Mouse (Mus musculus) heart, embryonic 11.5 days (tissue): ENCODE results near the gene Fam76a. TPM values are rescaled to one million over a fixed set of nuclear protein-coding genes. Genes with fewer than 3 reads are reported as not detected.
"Not testable (repeated sequence)": the region's sequence is repeated elsewhere in the genome, so short reads cannot be mapped to it uniquely, and the experiment has no call there.

Source experiments
- ATAC-seq: fragments of 200-750 bp; cut with Nextera tagmentation; replicated peaks from 2 replicates; pipeline ENCODE4 v1.8.0; 2017; ENCODE audit warnings: moderate library complexity; ENCODE audit not compliant: insufficient number of reproducible peaks, low FRiP score, low TSS enrichment
- H3K27ac ChIP-seq: fragments of 300-500 bp; sonication (generic); 2 replicates; pipeline ENCODE4 v1.5.1; 2014; ENCODE audit warnings: mild to moderate bottlenecking, low read depth, low read length
- H3K27me3 ChIP-seq: fragments of 300-500 bp; sonication (generic); 2 replicates; pipeline ENCODE4 v1.6.1; 2014; ENCODE audit warnings: mild to moderate bottlenecking, low read length, mixed read lengths; ENCODE audit not compliant: control insufficient read depth, insufficient read depth
- H3K36me3 ChIP-seq: fragments of 300-500 bp; sonication (generic); 2 replicates; pipeline ENCODE4 v1.6.1; 2014; ENCODE audit warnings: mild to moderate bottlenecking, low read length, moderate library complexity, mixed read lengths; ENCODE audit not compliant: control insufficient read depth, insufficient read depth
- H3K4me1 ChIP-seq: fragments of 300-500 bp; sonication (generic); 2 replicates; pipeline ENCODE4 v1.6.1; 2014; ENCODE audit warnings: low read length; ENCODE audit not compliant: control insufficient read depth, insufficient read depth
- H3K4me2 ChIP-seq: fragments of 300-500 bp; sonication (generic); 2 replicates; pipeline ENCODE4 v1.6.1; 2014; ENCODE audit warnings: mild to moderate bottlenecking, moderate library complexity
- H3K4me3 ChIP-seq: fragments of 300-500 bp; sonication (generic); 2 replicates; pipeline ENCODE4 v1.5.1; 2014; ENCODE audit warnings: low read depth, low read length
- H3K9ac ChIP-seq: fragments of 300-500 bp; sonication (generic); 2 replicates; pipeline ENCODE4 v1.6.1; 2014; ENCODE audit warnings: mild to moderate bottlenecking, low read depth, low read length, moderate library complexity
- H3K9me3 ChIP-seq: fragments of 300-500 bp; sonication (generic); replicated peaks from 2 replicates; pipeline ENCODE4 v1.6.1; 2016; ENCODE audit warnings: low read length; ENCODE audit not compliant: control insufficient read depth
- WGBS: fragments of 180-500 bp; shearing (Covaris S2); extraction: QIAGEN DNeasy Blood & Tissue Kit; methylation state at CpG from one replicate; pipeline ENCODE4 v1.1.7; 2014; ENCODE audit not compliant: insufficient replicate concordance; 5-methylcytosine and 5-hydroxymethylcytosine counted together
- polyA plus RNA-seq: library from polyadenylated mRNA; unstranded; fragments of >200 nt; fragmentation: Nextera tagmentation; extraction: Ambion mirVana; gene quantifications from 2 replicates; pipeline ENCODE4 v1.2.1, GENCODE M21; 2014

The Fam76a gene
- polyA plus RNA-seq, 1 experiment from 2014 or later, result 31.2 TPM

DNA sequence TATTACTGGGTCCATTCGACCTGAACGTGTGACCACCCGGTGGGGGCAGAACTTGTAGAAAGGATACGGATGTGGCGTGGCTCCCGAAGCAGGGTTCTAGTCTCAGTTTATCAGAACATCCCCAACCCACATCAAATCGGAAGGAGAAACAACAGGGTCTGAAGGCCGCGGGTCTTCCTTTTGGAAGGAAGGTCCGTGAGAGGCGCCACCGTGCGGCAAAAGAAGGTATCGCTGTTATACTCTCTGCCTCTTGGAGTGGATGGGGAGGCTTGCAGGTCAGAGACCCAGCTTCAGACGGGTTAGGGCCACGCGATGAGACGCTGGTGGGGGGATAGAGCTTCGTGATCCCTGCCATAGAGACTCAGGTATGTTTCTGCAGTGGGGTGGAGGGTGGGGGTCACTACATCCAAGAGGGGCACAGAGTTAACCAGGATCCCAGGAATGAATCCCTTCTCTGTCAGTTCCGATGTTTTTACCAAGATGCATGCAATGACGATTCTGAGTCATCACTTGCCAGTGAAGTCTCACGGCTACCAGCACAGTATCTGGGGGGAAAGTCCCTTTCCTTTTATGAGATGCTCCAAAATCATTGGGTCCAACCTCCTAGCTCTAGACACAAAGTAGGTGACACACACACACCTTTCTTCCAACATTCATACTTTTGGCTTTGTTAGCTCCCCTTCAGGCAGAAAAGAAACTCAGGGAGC lies 17.2 kb upstream of the Fam76a start:
- Histone ChIP-seq H3K36me3 (no peaks in the 10 kb centered on the region), H3K9me3 (no peaks in the 10 kb centered on the region), H3K27me3 (0 out of 2 replicates have a peak, but pooled peaks cover 4% of the 10 kb centered on the region), H3K4me3 (no peak overlapping the region), H3K4me1 (peaks cover 1% of the 10 kb centered on the region; the same call in 1 of the 2 replicates), H3K9ac (no peak overlapping the region), H3K4me2 (no peak overlapping the region), H3K27ac (no peak overlapping the region)
- 23% methylated on average over 22 of the region's 22 CpGs for WGBS
- ATAC-seq, result no peak

DNA sequence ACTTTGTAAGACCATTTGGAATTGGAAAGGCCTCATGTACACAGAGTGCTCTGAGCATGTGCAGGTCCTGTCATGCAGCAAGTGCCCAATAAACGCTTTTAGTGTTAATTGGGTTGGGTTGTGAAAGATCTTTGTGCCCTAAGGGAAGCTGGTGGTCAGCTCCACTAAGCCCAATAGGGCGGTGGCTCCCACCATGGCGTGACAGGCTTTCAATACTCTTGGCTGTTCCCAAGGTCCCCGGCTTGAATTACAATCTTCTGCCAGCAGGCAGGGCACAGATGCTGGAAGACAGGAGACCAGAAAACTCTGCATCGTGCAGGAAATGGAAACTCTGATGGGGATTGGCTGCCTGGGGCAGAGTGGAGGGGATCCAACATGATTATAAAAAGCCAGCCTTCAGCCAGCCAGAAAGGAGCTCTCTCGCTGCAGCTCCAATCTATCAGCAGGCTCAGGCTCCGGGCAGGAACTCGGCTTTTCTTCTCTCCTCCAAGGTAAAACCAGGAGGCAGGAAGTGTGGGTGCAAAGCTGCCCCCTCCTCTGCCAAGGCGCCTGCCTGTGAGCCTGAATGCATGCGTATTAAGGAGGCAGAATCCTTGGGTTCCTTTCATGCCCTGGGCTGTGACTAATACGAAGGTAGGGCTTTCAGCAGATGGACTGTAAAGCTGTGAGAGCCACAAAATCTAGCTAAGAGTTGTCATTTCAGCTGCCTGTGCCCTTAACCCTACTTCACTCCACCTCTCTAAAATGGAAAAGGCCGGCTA lies 16.0 kb upstream of the Fam76a start:
- H3K36me3 ChIP-seq, result no peaks in the 10 kb centered on the region
- ATAC-seq, result no peak
- 0 out of 2 replicates have a peak, but pooled peaks cover 4% of the 10 kb centered on the region for H3K27me3 ChIP-seq
- no peaks in the 10 kb centered on the region for H3K9me3 ChIP-seq
- peak overlapping the region; percentile 79 for H3K27ac ChIP-seq
- H3K4me3 ChIP-seq, result no peak overlapping the region
- H3K4me1 ChIP-seq, result no peaks in the 10 kb centered on the region
- 49% methylated on average over 12 of the region's 12 CpGs for WGBS
- no peak overlapping the region for H3K9ac ChIP-seq
- H3K4me2 ChIP-seq, result peak overlapping the region; percentile 29; the same call in 1 of the 2 replicates

DNA sequence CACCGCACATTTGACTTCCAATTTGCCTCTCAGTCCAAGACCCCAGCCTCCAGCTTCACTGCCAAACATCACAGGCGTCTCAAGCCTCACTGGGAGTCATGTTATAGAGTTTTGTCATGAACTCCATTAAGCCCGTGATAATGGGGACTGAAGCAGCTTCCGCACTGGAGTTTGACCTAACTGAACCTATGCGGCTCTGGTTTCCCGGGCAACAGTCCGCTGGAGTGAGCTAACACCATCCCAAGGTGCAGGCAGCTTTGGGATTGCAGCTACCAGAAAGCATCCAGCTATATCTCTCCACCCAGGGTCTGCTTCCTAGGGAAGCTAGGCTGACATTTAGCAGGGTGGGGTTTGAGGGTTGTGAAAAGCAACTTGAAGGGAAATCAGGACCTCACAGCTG lies 12.3 kb upstream of the Fam76a start:
- peak overlapping the region; percentile 11; the same call in 1 of the 2 replicates for H3K4me2 ChIP-seq
- 29% methylated on average over 7 of the region's 7 CpGs for WGBS

DNA sequence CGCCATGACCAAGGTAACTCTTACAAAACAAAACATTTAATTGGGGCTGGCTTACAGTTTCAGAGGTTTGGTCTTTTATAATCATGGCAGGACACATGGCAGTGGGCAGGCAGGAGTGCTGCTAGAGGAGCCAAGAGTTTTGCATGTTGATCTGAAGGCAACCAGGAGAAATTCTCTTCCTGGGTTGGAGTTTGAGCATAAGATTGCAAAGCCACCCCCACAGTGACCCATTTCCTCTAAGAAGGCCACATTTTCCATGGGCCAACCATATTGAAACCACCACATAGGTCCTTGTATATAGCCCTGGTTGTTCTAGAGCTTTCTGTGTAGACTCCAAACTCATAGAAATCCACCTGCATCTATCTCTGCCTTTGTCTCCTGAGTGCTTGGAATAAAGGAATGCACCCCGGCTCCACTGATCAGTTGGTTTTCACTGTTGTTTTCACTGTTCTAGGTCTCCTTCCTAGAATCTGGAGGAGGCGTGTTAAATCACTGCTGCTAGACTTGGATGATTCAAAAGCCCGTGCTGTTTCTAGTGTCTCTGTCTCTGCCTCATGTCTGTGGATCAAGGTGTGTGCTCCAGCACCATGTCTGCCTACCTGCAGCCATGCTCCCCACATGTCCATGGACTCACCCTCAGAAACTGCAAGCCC lies 10.5 kb upstream of the Fam76a start:
- no peak for ATAC-seq
- H3K4me3 ChIP-seq, result no peak overlapping the region
- H3K4me1 ChIP-seq, result no peaks in the 10 kb centered on the region
- H3K9me3 ChIP-seq, result no peaks in the 10 kb centered on the region
- H3K27ac ChIP-seq, result no peak overlapping the region
- H3K36me3 ChIP-seq, result no peaks in the 10 kb centered on the region
- no peaks in the 10 kb centered on the region for H3K27me3 ChIP-seq
- H3K4me2 ChIP-seq, result no peak overlapping the region
- H3K9ac ChIP-seq, result no peak overlapping the region
- 76% methylated on average over 4 of the region's 4 CpGs for WGBS

More for the DNA sequence above, 12.3 kb upstream of the Fam76a start:
- Histone ChIP-seq H3K27ac (no peak overlapping the region), H3K4me3 (no peak overlapping the region), H3K27me3 (no peaks in the 10 kb centered on the region), H3K36me3 (no peaks in the 10 kb centered on the region), H3K9me3 (no peaks in the 10 kb centered on the region), H3K9ac (no peak overlapping the region), H3K4me1 (no peaks in the 10 kb centered on the region)
- no peak for ATAC-seq

DNA sequence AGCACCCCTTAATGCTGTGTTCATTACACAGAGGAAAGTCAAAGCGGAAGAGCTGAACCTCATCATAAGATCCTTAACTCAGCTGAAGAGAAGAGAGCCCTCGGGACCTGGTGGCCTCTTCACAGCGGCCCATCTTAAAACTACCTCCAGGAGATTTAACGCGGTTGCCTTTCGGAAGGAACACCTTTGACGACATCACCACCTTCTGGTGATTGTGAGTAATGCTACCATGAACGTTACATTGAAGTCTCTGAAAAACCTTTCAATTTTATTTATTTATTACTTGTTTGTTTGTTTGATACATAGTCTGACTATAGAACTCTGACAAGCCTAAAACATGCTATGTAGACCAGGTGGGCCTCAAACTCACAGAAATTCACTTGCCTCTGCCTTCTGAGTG lies 8.4 kb upstream of the Fam76a start:
- H3K4me2 ChIP-seq, result no peak overlapping the region
- H3K4me3 ChIP-seq, result no peak overlapping the region
- ATAC-seq, result no peak
- H3K27ac ChIP-seq, result no peak overlapping the region
- H3K36me3 ChIP-seq, result no peaks in the 10 kb centered on the region
- no peaks in the 10 kb centered on the region for H3K9me3 ChIP-seq
- H3K27me3 ChIP-seq, result no peaks in the 10 kb centered on the region
- no peaks in the 10 kb centered on the region for H3K4me1 ChIP-seq
- no peak overlapping the region for H3K9ac ChIP-seq
- WGBS, result 10% methylated on average over 8 of the region's 8 CpGs

DNA sequence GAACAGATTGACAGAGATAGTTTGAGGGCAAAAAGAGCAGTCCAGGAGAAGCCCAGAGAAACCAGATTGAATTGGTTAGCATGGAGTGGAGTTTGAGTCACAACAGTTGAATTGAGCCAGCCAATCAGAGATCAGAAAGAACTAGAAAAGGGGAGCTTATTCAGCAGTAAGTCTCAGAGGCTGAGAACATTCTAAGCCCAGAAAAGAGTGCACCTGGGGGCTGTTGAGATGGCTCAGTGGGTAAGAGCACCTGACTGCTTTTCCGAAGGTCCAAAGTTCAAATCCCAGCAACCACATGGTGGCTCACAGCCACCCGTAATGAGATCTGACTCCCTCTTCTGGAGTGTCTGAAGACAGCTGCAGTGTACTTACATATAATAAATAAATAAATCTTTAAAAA lies 4.2 kb upstream of the Fam76a start:
- H3K4me1 ChIP-seq, H3K4me3 ChIP-seq, H3K9ac ChIP-seq, H3K27ac ChIP-seq, ATAC-seq, H3K9me3 ChIP-seq, H3K4me2 ChIP-seq, H3K27me3 ChIP-seq, H3K36me3 ChIP-seq: not testable (repeated sequence)
- WGBS, result 70% methylated on average over 2 of the region's 2 CpGs

DNA sequence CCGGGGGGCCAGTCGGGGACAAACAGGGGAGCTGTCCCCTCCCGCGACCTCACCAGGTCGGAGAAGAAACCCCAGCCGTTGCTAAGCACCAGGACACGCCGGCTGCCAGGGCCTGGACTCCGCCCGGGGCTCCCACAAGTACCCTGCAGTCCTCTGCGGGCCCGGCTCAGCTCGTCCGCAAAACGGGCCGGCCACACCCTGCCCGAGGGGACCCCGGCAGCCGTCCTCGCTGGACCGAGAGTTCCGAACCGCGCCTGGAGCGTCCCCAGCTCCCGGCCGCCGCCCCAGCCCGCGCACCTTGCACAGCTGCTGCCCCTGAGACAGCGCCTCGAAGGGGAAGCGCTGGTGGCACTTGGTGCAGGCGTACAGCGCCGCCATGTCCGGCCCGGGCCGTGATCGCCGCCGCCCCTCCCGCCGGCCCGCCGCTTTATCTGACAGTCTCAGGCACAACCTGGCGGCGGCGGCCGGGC lies 262 bp downstream of the Fam76a start:
- 0% methylated on average over 39 of the region's 50 CpGs for WGBS
- Histone ChIP-seq H3K27me3 (no peaks in the 10 kb centered on the region), H3K9ac (peak overlapping the region; percentile 88), H3K27ac (peak overlapping the region; percentile 90), H3K4me1 (peaks cover 5% of the 10 kb centered on the region; the same call in 1 of the 2 replicates), H3K4me2 (peak overlapping the region; percentile 82), H3K9me3 (no peaks in the 10 kb centered on the region), H3K36me3 (peaks cover 6% of the 10 kb centered on the region), H3K4me3 (peak overlapping the region; percentile 98)
- peak; percentile 75 for ATAC-seq

DNA sequence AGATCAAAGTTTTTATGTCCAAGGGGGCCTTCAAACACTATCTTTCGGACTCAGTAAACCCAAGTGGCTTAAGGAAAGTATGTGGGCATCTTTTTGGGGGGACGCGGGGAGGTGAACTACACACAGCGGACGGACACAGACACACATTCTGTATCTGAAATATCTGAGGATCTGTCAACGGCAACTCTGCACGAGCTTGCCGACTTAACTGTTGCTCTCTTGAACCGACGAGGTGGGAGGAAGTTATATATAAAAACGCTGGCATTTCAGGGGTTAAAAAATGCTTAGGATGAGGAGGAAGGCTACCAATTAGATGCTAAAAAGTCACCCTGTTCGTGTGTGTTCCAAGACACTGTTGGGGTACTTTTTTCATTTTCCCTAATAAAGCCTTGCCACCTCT lies 870 bp downstream of the Fam76a start:
- no peaks in the 10 kb centered on the region for H3K27me3 ChIP-seq
- H3K9me3 ChIP-seq, result no peaks in the 10 kb centered on the region
- peaks cover 5% of the 10 kb centered on the region; the same call in 1 of the 2 replicates for H3K4me1 ChIP-seq
- peak overlapping the region; percentile 82 for H3K4me2 ChIP-seq
- no peak overlapping the region; the same call in 1 of the 2 replicates for H3K27ac ChIP-seq
- H3K36me3 ChIP-seq, result peaks cover 7% of the 10 kb centered on the region
- no peak for ATAC-seq
- 29% methylated on average over 12 of the region's 12 CpGs for WGBS
- H3K4me3 ChIP-seq, result peak overlapping the region; percentile 98
- H3K9ac ChIP-seq, result peak overlapping the region; percentile 88
